Mouse (Mus musculus): Measurements from ENCODE around the gene Ap1ar. TPM values are rescaled to one million over a fixed set of nuclear protein-coding genes. Genes with fewer than 3 reads are reported as not detected.

Ap1ar gene
- total RNA-seq, 1 experiment from 2014 or later, result 35.7 TPM

Other genes starting within 250 kb of the Ap1ar start
- gene Neurog2, start 204.4 kb downstream of the Ap1ar start, total RNA-seq (2021), result not detected in 2 replicates
- gene Alpk1, start 57.0 kb downstream of the Ap1ar start, total RNA-seq (2021), result 10.0 and 12.1 TPM in 2 replicates
- gene Tifa, start 47.7 kb downstream of the Ap1ar start, total RNA-seq (2021), result 2.7 and 3.5 TPM in 2 replicates
- 3.0 and 4.6 TPM in 2 replicates for gene Fam241a, start 58.8 kb upstream of the Ap1ar start, total RNA-seq (2021)